Mouse (Mus musculus): ENCODE measurements around the gene Ksr2. TPM values are rescaled to one million over a fixed set of nuclear protein-coding genes. Genes with fewer than 3 reads are reported as not detected.

Ksr2 gene
- total RNA-seq, 1 experiment from 2014 or later = 0.23 TPM

DNA sequence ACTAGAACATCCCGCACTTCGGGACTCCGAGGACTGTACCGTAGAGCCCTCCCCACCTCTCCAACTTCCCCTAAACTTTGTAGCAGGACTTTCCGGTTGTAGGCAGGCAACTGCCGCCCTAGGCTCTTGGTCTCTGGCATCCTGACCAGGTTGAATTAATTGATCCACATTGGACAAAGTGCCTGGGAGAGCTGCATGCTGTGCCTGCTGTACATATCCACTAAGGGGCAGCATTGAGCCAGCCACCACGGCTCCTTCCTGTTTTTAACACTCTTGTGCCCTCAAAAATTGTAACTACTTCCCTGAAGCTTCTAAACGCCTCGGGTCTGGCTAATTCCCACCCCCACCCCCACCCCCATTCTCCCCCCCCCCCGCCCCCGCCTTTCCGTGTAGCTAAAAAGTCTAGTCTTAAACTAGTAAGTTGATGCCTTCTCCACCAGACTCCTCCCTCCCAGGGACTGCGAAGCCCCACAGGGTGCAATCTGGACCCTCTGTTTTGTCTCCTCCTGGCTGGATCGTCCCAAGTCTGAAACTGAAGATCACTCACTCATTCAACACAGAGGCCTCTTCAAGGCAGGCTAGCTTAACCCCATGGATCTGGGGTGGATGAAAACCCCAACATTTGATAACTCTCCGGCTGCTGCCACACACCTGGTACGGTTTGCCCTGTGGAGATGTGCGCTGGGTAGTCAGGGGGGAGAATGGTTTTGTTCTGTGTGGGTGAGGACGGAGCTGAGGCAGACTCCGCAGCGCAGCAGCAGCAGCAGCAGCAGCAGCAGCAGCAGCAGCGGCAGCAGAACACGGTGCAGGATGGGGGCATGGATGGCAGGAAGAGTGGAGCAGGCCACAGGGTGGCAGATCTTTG is 95.9 kb downstream of the Ksr2 start:
- ATAC-seq (ENCODE audit: extremely low read depth, insufficient number of reproducible peaks, low FRiP score, poor library complexity, severe bottlenecking) = peak; percentile 60

GRCm38 (mm10) chr5:117510864-117511263 is 97.1 kb downstream of the Ksr2 start:
- no peak for ATAC-seq (ENCODE audit: extremely low read depth, insufficient number of reproducible peaks, low FRiP score, poor library complexity, severe bottlenecking)

DNA sequence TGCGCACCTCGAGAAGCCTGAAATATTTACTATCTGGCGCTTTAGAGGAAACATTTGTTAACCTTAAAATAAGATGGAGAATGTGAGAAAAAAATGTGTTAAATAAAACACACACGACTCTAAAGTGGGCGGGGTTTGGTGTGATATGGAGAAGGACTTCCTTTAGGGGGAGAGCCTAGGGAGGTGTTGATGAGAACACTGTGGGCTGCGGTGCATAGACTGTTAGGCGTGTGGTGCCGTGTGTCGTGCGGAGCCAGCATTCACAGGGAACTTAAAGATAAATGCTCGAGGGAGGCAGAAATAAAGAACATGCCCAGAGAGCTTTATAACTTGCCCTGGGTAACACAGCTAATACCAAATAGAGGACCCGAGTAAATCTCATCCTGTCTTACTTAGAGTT is 101.6 kb downstream of the Ksr2 start:
- no peak for ATAC-seq (ENCODE audit: extremely low read depth, insufficient number of reproducible peaks, low FRiP score, poor library complexity, severe bottlenecking)

DNA sequence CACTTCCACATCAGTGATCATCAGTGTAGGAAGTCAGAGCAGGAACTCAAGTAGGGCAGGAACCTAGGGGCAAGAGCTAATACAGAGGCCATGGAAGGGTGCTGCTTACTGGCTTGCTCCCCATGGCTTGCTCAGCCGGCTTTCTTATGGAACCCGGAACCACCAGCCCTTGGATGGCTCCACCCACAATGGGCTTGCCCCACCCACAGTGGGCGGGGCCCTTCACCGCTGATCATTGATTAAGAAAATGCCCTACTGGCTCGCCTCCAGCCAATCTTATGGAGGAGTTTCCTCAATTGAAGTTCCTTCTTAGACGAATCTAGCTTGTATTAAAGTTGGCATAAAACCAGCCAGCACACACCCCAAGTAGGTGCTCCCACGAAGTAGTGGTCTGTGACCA is 102.1 kb downstream of the Ksr2 start:
- ATAC-seq (ENCODE audit: extremely low read depth, insufficient number of reproducible peaks, low FRiP score, poor library complexity, severe bottlenecking) = no peak

GRCm38 (mm10) chr5:117516597-117516996 is 102.8 kb downstream of the Ksr2 start:
- no peak for ATAC-seq (ENCODE audit: extremely low read depth, insufficient number of reproducible peaks, low FRiP score, poor library complexity, severe bottlenecking)

DNA sequence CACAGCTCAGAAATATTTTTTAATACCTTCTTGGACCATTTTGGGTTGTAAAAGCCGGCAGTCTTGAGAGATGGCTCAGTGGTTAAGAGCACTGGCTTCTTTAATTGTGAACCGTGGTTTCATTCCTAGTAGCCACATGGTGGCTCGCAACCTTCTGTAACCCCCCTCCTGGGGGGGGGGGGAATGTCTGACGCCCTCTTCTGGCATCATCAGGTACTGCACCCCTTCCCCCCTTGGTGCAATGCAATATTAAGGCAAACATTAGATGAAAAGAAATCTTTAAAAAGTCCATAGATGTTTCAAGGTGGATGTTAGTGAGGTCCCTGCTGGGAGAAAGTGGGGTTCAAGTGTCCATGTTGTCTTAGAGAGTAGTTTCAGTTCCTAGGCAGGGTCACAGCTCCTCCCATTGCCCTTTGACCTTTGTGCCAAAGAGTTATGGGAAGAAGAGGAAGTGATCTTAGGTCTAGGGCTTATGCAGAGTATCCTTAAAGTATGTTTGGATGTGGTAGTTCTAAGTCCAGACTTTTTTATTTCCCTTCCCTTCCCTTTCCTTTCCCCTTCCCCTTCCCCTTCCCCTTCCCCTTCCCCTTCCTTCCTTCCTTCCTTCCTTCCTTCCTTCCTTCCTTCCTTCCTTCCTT is 106.2 kb downstream of the Ksr2 start:
- ATAC-seq (ENCODE audit: extremely low read depth, insufficient number of reproducible peaks, low FRiP score, poor library complexity, severe bottlenecking) = no peak

- ATAC-seq (ENCODE audit: extremely low read depth, insufficient number of reproducible peaks, low FRiP score, poor library complexity, severe bottlenecking) = no peak
Observed at GRCm38 (mm10) chr5:117521156-117521555, 107.4 kb downstream of the Ksr2 start.

DNA sequence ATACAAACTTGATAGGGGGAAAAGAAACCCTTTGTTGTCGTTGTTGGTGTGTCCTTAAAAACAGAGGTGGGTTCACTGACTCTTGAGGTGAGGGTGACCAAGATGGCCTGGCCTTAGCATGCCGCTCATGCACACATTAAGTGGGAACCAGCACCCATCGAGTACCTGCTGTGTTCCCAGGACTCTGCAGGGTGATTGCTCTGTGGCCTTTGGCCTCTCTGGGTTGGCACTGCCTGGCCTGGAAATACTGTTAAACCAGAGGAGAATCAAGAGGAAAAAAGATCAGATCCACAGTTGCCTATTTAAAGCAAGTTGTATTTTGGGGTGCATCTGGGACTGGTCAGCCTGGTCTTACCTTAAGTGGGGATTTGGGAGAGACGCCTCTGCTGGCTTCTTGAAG is 107.9 kb downstream of the Ksr2 start:
- ATAC-seq (ENCODE audit: extremely low read depth, insufficient number of reproducible peaks, low FRiP score, poor library complexity, severe bottlenecking) = no peak

DNA sequence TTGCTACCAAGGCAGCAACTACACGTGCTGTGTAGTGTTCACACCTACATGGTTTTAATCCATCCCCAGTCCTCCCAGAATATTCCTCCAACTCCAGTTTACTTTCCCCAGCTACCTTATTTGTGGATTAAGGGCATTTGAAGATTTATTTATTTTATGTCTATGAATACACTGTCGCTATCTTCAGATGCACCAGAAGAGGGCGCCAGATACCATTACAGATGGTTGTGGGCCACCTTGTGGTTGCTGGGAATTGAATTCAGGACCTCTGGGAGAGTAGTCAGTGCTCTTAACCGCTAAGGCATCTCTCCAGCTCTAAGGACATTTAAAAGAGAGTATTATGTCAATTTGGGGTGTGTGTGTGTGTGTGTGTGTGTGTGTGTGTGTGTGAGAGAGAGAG is 108.7 kb downstream of the Ksr2 start:
- ATAC-seq (ENCODE audit: extremely low read depth, insufficient number of reproducible peaks, low FRiP score, poor library complexity, severe bottlenecking) = no peak

DNA sequence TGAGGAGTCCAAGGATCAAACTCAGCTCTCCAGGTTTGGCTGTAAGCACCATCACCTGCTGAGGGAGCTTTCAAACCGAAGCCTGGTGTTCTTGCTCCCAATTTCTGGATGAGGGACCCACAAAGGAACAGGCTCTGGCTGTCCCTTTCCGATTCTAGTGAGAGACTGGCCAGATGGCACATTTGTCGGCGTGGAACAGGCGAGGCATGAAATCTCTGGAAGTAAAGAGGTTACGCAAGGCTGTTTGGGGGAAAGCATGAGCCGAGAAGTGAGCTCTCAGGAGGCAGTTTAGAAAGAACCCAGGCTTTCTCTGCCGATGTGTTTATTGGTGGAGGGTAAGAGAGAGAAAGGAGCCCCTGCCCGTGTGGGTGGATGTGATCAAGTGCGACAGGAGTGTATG is 109.2 kb downstream of the Ksr2 start:
- no peak for ATAC-seq (ENCODE audit: extremely low read depth, insufficient number of reproducible peaks, low FRiP score, poor library complexity, severe bottlenecking)

DNA sequence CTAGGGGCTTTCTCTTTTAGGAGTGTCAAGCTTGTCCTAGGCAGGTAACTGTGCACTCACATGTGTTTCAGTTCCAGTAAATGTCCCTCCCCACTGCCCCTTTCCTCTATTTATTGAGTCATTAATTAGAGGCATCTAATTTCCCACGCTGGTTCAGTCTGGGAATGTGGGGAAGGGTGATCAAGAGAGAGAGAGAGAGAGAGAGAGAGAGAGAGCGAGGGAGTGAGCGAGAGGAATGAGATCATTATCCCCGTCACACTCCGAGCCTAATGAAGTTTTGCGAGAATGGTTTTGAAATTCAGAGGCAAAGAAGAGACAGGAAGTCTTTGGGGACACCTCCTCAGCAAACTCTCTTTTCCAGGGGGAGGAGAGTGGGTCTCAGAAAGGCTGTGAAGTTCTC is 117.2 kb downstream of the Ksr2 start:
- ATAC-seq (ENCODE audit: extremely low read depth, insufficient number of reproducible peaks, low FRiP score, poor library complexity, severe bottlenecking) = no peak

DNA sequence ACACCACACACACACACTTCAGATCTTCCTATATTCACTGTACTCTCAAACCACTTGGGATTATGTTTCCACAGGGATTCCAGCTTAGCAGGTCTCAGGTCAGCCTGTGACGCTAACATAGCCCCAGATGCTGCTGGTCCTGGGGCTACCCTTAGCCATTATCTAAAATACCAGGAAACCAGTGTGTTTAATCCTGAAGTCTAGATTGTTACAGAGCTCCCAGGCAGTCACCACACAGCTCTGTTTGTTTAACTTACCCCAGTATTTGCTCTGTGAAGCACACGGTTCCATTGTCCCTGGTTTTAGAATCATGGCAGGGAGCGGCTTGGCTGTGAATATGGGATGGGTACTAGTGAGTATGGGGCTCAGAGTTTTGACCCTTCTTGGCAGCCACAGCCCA is 125.4 kb downstream of the Ksr2 start:
- ATAC-seq (ENCODE audit: extremely low read depth, insufficient number of reproducible peaks, low FRiP score, poor library complexity, severe bottlenecking) = no peak

DNA sequence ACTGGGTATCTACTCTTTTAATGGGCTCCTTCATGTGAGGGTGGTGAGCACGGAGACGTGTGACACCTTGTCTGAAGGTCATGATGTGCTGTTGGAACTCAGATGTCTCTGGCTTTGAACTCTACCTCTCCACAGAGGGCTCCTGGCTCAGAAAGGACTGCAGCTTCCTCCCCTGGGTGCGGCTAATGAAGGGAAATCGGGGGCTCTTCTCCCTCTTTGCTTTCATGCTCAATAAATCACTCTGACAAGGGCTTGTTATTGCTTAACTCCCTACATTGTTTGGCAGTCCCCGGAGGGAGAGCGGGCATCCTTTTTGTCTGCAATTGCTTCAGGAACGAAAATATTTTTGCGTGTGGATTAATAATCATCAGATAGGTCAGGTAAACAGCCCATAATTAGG is 127.9 kb downstream of the Ksr2 start:
- ATAC-seq (ENCODE audit: extremely low read depth, insufficient number of reproducible peaks, low FRiP score, poor library complexity, severe bottlenecking) = no peak

- ATAC-seq (ENCODE audit: extremely low read depth, insufficient number of reproducible peaks, low FRiP score, poor library complexity, severe bottlenecking) = no peak
Observed at GRCm38 (mm10) chr5:117546694-117547268, 133.0 kb downstream of the Ksr2 start.

DNA sequence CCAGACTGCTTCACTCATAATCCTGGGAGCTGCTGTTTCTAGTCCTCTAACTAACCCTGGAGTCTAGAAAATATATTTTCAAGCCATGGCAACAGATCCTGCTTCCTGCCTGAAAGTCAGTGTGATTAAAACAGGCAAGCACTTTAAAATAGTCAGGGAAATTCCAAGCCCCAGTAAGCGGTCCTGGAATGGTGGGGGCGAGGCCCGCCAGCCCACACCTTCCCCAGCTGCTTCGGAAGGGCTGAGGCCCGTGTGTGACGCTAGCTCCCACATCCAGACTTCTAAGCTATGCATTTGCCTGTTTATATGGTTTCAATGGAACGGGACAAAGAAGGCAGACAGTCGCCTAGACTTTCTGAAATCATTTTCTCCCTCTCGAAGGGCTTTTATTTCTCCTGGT is 137.2 kb downstream of the Ksr2 start:
- no peak for ATAC-seq (ENCODE audit: extremely low read depth, insufficient number of reproducible peaks, low FRiP score, poor library complexity, severe bottlenecking)

DNA sequence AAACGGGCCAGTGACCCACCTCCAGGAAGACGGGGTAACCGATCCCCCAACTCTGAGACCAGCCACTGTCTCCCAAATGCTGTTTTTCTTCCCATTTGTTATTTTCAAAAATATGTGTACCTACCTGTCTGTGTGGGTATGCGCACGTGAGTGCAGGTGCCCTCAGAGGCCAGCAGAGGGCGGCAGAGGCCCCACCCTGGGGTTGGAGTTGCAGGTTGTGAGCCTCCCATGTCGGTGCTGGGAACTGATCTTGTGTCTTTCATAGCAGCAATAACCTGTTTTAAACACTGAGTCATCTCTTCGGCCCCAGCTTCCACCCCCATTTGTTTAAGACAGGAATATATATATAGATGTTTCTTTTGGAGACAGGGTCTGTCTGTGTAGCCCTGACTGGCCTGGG is 138.3 kb downstream of the Ksr2 start:
- ATAC-seq (ENCODE audit: extremely low read depth, insufficient number of reproducible peaks, low FRiP score, poor library complexity, severe bottlenecking) = no peak

- ATAC-seq (ENCODE audit: extremely low read depth, insufficient number of reproducible peaks, low FRiP score, poor library complexity, severe bottlenecking) = no peak
Observed at GRCm38 (mm10) chr5:117554505-117554904, 140.7 kb downstream of the Ksr2 start.

DNA sequence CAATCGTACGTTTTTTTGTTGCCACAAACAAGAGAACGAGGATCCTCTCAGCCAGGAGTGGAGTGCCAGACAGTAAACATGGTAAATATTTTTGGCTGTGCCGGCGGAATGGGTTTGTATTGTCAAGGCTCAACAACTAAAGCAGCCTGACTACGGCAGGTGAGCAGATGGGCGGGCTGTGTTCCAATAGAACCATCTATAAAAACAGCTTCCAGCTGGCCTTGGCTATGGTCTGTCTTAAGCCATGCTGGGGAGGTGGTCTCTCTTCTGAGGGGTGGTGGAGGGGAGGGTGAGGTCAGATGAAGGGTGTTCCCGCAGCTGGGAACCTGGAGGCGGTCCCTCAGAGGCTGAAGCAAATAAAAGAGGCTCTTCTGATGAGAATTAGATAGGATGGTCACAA is 142.8 kb downstream of the Ksr2 start:
- no peak for ATAC-seq (ENCODE audit: extremely low read depth, insufficient number of reproducible peaks, low FRiP score, poor library complexity, severe bottlenecking)

DNA sequence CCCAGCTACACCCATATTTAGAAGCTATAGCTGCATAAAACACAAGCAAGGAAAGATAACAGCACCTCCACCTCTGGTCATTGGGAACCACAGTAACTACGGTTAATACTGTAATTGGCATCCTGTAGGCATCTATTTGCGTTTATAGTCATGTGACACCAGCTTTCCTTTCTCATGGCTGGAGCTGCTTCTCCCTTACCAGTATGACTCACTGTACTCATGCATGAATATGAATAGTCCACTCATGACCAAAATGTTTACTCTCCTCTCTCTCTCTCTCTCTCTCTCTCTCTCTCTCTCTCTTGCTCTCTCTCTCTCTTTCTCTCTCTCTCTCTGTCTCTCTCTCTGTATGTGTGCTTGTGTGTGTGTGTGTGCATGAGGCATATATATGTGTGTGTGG is 147.3 kb downstream of the Ksr2 start:
- no peak for ATAC-seq (ENCODE audit: extremely low read depth, insufficient number of reproducible peaks, low FRiP score, poor library complexity, severe bottlenecking)

DNA sequence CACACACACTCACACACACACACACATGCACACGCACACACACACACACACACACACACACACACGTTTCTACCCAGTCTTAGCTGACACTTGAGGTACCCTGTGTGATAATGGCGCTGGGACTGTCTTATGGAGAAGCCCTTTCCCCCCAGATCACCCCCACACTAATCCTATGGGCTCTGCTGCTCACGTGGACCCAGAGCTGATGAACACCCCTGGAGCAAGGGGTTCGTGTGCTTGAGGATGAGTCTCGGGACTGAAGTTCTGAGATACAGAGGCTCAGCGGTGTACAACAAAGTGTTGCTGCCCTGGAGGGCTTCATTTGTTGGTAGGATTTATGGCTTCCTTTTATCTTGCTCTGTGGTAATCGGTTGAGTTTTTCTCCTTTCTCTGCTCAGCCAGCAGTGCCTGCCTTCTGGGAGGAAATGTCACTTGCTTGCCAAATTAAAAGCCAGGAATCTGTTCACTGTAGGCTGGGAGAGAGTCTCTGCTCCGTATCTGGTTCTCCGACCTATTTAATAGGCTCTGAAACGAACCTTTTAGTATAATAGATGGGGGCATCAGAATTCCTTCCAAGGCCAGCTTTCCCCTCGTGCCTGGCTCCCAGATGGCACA is 152.4 kb downstream of the Ksr2 start:
- ATAC-seq (ENCODE audit: extremely low read depth, insufficient number of reproducible peaks, low FRiP score, poor library complexity, severe bottlenecking) = no peak
